Mouse (Mus musculus) CH12.LX (cell line): ENCODE measurements around the gene Fam20c.

Experiments used
- CTCF ChIP-seq, 2 experiments: IDR thresholded peaks in 1 of 2; conservative IDR thresholded peaks in 1 of 2; 2 replicates each; pipeline ENCODE4 v1.5.1; 2011 to 2012; ENCODE audit warnings: low read depth in 2 of 2, low read length in 2 of 2, improper control_type of control experiment in 1 of 2, inconsistent platforms in 1 of 2, mild to moderate bottlenecking in 1 of 2, moderate library complexity in 1 of 2
- MEF2A ChIP-seq: IDR thresholded peaks from 2 replicates; pipeline ENCODE4 v1.6.1; 2014; ENCODE audit warnings: low read depth, mild to moderate bottlenecking, inconsistent platforms, low read length, improper control_type of control experiment, borderline replicate concordance
- TCF12 ChIP-seq: IDR thresholded peaks from 2 replicates; pipeline ENCODE4 v1.6.1; 2014; ENCODE audit warnings: low read depth, mild to moderate bottlenecking, inconsistent platforms, low read length, improper control_type of control experiment
- UBTF ChIP-seq: IDR thresholded peaks from 2 replicates; pipeline ENCODE4 v1.6.1; 2012; ENCODE audit warnings: low read depth, mild to moderate bottlenecking, inconsistent platforms, low read length, improper control_type of control experiment, moderate library complexity

DNA sequence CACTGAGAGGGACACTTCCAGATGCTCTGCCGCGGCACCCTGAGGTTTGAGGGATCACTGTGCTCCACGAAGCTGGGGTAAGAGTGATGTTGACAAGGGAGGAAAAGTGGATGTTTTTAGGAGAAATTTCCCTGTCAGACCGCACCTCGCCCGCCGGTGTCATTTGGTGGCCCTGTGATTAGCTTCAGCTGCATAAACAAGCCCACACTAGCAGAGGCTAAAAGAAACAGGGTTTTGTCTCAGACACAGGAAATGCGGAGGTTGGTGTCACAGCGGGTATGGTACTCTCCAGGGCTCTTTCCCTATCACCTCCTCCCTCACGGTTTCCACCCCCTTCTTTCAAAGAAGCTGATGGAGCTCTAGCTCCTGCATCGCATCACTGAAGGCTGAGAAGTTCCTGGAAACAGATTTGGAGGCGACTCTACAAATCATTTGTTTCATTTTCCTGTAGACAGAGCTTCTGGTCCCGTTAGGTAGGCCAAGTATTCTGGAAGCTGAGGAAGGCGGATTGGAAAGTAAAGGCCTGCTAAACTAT is 38.7 kb upstream of the Fam20c start:
- TF ChIP-seq CTCF (conservative IDR thresholded peaks at IDR 0.05 in 1 of 2, IDR thresholded peaks at IDR 0.05 in 1 of 2; ENCODE audit: low read depth in 2 of 2, low read length in 2 of 2) (no peak), MEF2A (no peak), UBTF (no peak), TCF12 (no peak)
